Mouse (Mus musculus) CD4-positive, CD25-positive, alpha-beta regulatory T cell, adult 9 weeks (primary cell): ENCODE measurements around the gene 4930522H14Rik. TPM values are rescaled to one million over a fixed set of nuclear protein-coding genes. Genes with fewer than 3 reads are reported as not detected.

ENCODE experiments used
- polyA plus RNA-seq: library from polyadenylated mRNA; unstranded; fragments of 100-300 nt; shearing (Covaris generic); gene quantifications from one replicate; pipeline ENCODE4 v1.2.1, GENCODE M21; 2017

Gene 4930522H14Rik
- polyA plus RNA-seq, result not detected

DNA sequence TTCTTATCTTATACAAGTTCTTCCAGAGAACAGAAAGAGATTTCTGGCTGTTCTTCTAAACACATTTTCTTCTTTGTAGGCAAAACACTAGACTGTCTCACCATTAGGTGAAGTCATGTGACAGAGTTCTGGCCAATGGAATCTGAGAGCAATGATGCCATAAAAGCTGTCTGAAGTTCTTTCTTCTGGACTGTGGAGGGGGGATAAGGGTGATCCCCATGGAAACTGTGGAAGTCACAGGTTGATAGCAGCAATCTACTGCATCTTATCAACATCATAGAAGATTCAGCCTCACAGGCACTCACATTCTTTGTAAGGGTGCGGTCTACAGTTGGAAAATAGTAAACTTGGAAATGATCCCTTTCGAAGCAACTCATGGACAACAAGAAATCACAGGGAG lies at the start of gene 4930522H14Rik:
4930522H14Rik (minus strand) TSS at position 187 of the 400 bp plus-strand sequence.

DNA sequence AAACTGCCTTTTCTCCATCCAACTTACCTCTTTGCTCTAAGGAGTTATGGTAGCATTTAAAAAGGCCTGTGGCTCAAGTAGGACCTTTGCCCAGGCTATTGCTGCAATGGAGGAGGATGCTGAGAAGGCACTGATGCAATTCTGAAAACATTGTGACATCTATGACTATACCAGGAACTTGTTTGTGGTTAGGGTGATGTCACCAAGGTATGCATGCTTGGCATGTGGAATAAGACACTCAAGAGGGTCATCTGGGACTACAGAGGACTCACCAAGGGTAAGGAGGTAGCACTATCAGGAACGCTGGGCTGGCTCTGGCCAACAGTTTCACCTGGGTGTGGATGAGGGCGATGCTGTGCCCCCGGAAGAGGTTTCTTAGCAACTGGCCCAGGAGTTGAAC lies 46.5 kb downstream of the 4930522H14Rik start, which contains the start of gene Rnf11:
Rnf11 (minus strand) TSS at position 108 of the 400 bp plus-strand sequence.

Other genes with a start within 250 kb of the 4930522H14Rik start
- gene Ttc39a, start 124.7 kb downstream of the 4930522H14Rik start, polyA plus RNA-seq, result not detected
- 2.4 TPM for gene Rnf11, start 46.6 kb downstream of the 4930522H14Rik start, polyA plus RNA-seq
- gene Cdkn2c, start 135.9 kb upstream of the 4930522H14Rik start, polyA plus RNA-seq, result 17.1 TPM
- gene Faf1, start 145.3 kb upstream of the 4930522H14Rik start, polyA plus RNA-seq, result 2.0 TPM